Mouse (Mus musculus) ES-Bruce4 (cell line): Measurements from ENCODE around the gene Fkbp5. TPM values are rescaled to one million over a fixed set of nuclear protein-coding genes. Genes with fewer than 3 reads are reported as not detected.
A peak's percentile ranks its signal among the peaks of the same experiment; 100 is the strongest.

Source experiments
- H3K27ac ChIP-seq: 2 replicates; pipeline ENCODE4 v1.5.1; 2012; ENCODE audit warnings: low read length, inconsistent platforms; ENCODE audit not compliant: insufficient read depth
- H3K27me3 ChIP-seq: 2 replicates; pipeline ENCODE4 v1.6.1; 2012; ENCODE audit warnings: mild to moderate bottlenecking, low read length, inconsistent platforms; ENCODE audit not compliant: control insufficient read depth, poor library complexity, insufficient read depth, severe bottlenecking
- H3K36me3 ChIP-seq: 2 replicates; pipeline ENCODE4 v1.6.1; 2012; ENCODE audit warnings: inconsistent platforms, mild to moderate bottlenecking, low read length, moderate library complexity; ENCODE audit not compliant: control insufficient read depth, poor library complexity, insufficient read depth, severe bottlenecking
- H3K4me1 ChIP-seq: one replicate; pipeline ENCODE4 v1.8.1; 2011; ENCODE audit warnings: low read length; ENCODE audit not compliant: control insufficient read depth, insufficient read depth
- H3K4me3 ChIP-seq: 2 replicates; pipeline ENCODE4 v1.5.1; 2011; ENCODE audit warnings: low read depth, mild to moderate bottlenecking, low read length
- H3K9ac ChIP-seq: 2 replicates; pipeline ENCODE4 v1.6.1; 2012; ENCODE audit warnings: low read depth, mild to moderate bottlenecking, inconsistent platforms; ENCODE audit not compliant: poor library complexity, severe bottlenecking
- H3K9me3 ChIP-seq: replicated peaks from 2 replicates; pipeline ENCODE4 v1.6.1; 2012; ENCODE audit warnings: mild to moderate bottlenecking, low read length, inconsistent platforms; ENCODE audit not compliant: control insufficient read depth, poor library complexity, insufficient read depth, severe bottlenecking
- CTCF ChIP-seq: IDR thresholded peaks from one replicate; pipeline ENCODE4 v1.8.1; 2011; ENCODE audit warnings: low read depth, low read length
- EP300 ChIP-seq: IDR thresholded peaks from 2 replicates; pipeline ENCODE4 v1.6.1; 2011; ENCODE audit warnings: low read depth, low read length; ENCODE audit not compliant: insufficient read depth
- POLR2A ChIP-seq: IDR thresholded peaks from one replicate; pipeline ENCODE4 v1.8.1; 2011; ENCODE audit warnings: low read length; ENCODE audit not compliant: insufficient read depth
- polyA plus RNA-seq: library from polyadenylated mRNA; stranded (reverse); fragments of >200 nt; gene quantifications from 2 replicates; pipeline ENCODE4 v1.2.4, GENCODE M21; 2011; ENCODE audit warnings: low read depth; ENCODE audit not compliant: missing spikeins, insufficient read depth, insufficient read length

Gene Fkbp5
- polyA plus RNA-seq, 1 experiment = 67.1 TPM

DNA sequence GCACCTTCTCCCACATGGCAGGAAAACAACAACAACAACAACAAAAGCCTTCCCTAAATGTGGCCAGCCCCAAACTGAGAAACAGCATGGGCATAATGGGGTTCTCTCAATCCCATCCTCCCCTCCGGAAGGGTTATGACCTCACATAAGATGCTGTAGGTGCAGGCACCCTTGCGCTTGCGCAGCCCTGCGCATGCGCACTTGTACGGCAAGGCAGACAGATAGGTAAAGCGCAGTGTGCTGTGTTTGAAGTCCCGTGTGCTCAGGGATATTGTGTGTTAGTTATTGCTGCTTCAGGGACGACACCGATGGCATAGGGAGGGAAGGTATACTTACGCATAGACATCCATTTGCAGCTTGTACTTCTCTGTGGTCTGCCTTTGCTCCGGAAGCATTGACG, 16.0 kb upstream of the Fkbp5 start:
- no peak overlapping the region for H3K4me3 ChIP-seq
- TF ChIP-seq EP300 (no peak), CTCF (no peak), POLR2A (no peak)

DNA sequence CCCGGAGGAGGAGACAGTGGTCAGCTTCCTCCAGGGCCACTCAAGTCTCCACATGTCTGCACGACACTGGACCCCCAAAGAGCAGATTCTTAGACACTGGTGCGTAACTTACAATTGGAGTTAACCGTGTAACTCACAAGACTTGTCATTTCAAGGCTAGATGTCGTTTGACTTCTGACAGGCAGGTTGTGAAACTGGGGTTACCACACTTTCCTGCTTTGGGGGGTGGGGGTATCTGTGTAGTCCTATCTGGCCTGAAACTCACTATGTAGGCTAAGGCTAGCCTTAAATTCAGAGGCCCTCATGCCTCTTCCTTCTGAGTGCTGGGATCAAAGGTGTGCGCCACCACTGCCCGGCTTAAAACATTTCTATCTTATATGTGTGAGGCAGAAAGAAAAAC, 15.2 kb upstream of the Fkbp5 start:
- Histone ChIP-seq H3K9ac (no peak overlapping the region), H3K4me3 (no peak overlapping the region), H3K27me3 (no peaks in the 10 kb centered on the region), H3K27ac (no peak overlapping the region), H3K36me3 (no peaks in the 10 kb centered on the region), H3K9me3 (no peaks in the 10 kb centered on the region), H3K4me1 (no peaks in the 10 kb centered on the region)
- no peak for TF ChIP-seq POLR2A
- no peak for TF ChIP-seq CTCF
- no peak for TF ChIP-seq EP300

More for the DNA sequence above, 16.0 kb upstream of the Fkbp5 start:
- Histone ChIP-seq H3K36me3 (no peaks in the 10 kb centered on the region), H3K9me3 (no peaks in the 10 kb centered on the region), H3K4me1 (no peaks in the 10 kb centered on the region), H3K9ac (no peak overlapping the region), H3K27ac (no peak overlapping the region), H3K27me3 (no peaks in the 10 kb centered on the region)

- no peak overlapping the region for H3K9ac ChIP-seq
- H3K4me3 ChIP-seq = peak overlapping the region; percentile 12; the same call in 1 of the 2 replicates
- no peaks in the 10 kb centered on the region for H3K27me3 ChIP-seq
Measured at GRCm38 (mm10) chr17:28531946-28532345, 14.6 kb upstream of the Fkbp5 start.

GRCm38 (mm10) chr17:28530506-28530905, 13.2 kb upstream of the Fkbp5 start, which contains the start of gene Armc12:
Gene Armc12 (plus strand): TSS chr17:28530806.
- Histone ChIP-seq H3K4me1 (no peaks in the 10 kb centered on the region), H3K9ac (no peak within 1 kb of the TSS), H3K27ac (no peak within 1 kb of the TSS), H3K4me3 (no peak within 1 kb of the TSS), H3K9me3 (no peaks in the 10 kb centered on the region), H3K36me3 (no peaks in the 10 kb centered on the region), H3K27me3 (no peaks in the 10 kb centered on the region)
- TF ChIP-seq POLR2A = no peak
- TF ChIP-seq EP300 = no peak
- no peak for TF ChIP-seq CTCF

More at GRCm38 (mm10) chr17:28531946-28532345, 14.6 kb upstream of the Fkbp5 start:
- H3K36me3 ChIP-seq = no peaks in the 10 kb centered on the region
- TF ChIP-seq CTCF = no peak
- TF ChIP-seq EP300 = no peak
- no peak for TF ChIP-seq POLR2A
- no peaks in the 10 kb centered on the region for H3K4me1 ChIP-seq
- no peak overlapping the region for H3K27ac ChIP-seq
- no peaks in the 10 kb centered on the region for H3K9me3 ChIP-seq

- Histone ChIP-seq H3K9ac (no peak overlapping the region), H3K4me3 (no peak overlapping the region), H3K4me1 (peaks cover 4% of the 10 kb centered on the region), H3K36me3 (no peaks in the 10 kb centered on the region), H3K9me3 (no peaks in the 10 kb centered on the region), H3K27me3 (no peaks in the 10 kb centered on the region), H3K27ac (no peak overlapping the region)
- no peak for TF ChIP-seq POLR2A
- TF ChIP-seq EP300 = no peak
- TF ChIP-seq CTCF = no peak
Measured at GRCm38 (mm10) chr17:28529116-28529515, 11.8 kb upstream of the Fkbp5 start.

- H3K27me3 ChIP-seq = no peaks in the 10 kb centered on the region
- H3K27ac ChIP-seq = no peak overlapping the region
- TF ChIP-seq EP300 (no peak), CTCF (peak; percentile 97)
- H3K4me3 ChIP-seq = no peak overlapping the region
- H3K9ac ChIP-seq = no peak overlapping the region
- H3K9me3 ChIP-seq = no peaks in the 10 kb centered on the region
- peaks cover 4% of the 10 kb centered on the region for H3K4me1 ChIP-seq
- no peaks in the 10 kb centered on the region for H3K36me3 ChIP-seq
Measured at GRCm38 (mm10) chr17:28528043-28528351, 10.7 kb upstream of the Fkbp5 start.
